Mouse (Mus musculus) neural tube, embryonic 12.5 days (tissue): Measurements from ENCODE around the gene Cyb5rl. TPM values are rescaled to one million over a fixed set of nuclear protein-coding genes. Genes with fewer than 3 reads are reported as not detected.

ENCODE experiments used
- polyA plus RNA-seq: library from polyadenylated mRNA; unstranded; fragments of >200 nt; fragmentation: Nextera tagmentation; extraction: Ambion mirVana; gene quantifications from 2 replicates; pipeline ENCODE4 v1.2.1, GENCODE M21; 2016

The Cyb5rl gene
- polyA plus RNA-seq, 1 experiment from 2014 or later, result 5.2 TPM

Other genes starting within 250 kb of the Cyb5rl start
- gene Ssbp3, start 156.3 kb upstream of the Cyb5rl start, polyA plus RNA-seq, result 308 and 332 TPM in 2 replicates
- 94.2 and 95.4 TPM in 2 replicates for gene Mrpl37, start 120 bp upstream of the Cyb5rl start, polyA plus RNA-seq
- gene Cdcp2, start 29.9 kb downstream of the Cyb5rl start, polyA plus RNA-seq, result 0.34 and 0.37 TPM in 2 replicates
- gene Tmem59, start 111.4 kb downstream of the Cyb5rl start, polyA plus RNA-seq, result 398 and 399 TPM in 2 replicates
- 26.9 and 28.8 TPM in 2 replicates for gene Tceanc2, start 112.1 kb downstream of the Cyb5rl start, polyA plus RNA-seq
- not detected in 2 replicates for gene Ldlrad1, start 142.2 kb downstream of the Cyb5rl start, polyA plus RNA-seq
- 66.3 and 67.6 TPM in 2 replicates for gene Lrrc42, start 186.5 kb downstream of the Cyb5rl start, polyA plus RNA-seq
- 42.0 and 45.9 TPM in 2 replicates for gene Hspb11, start 186.6 kb downstream of the Cyb5rl start, polyA plus RNA-seq
- not detected in 2 replicates for gene Dio1, start 240.2 kb downstream of the Cyb5rl start, polyA plus RNA-seq
- 48.9 and 50.5 TPM in 2 replicates for gene Yipf1, start 247.4 kb downstream of the Cyb5rl start, polyA plus RNA-seq